Mouse (Mus musculus): ENCODE measurements around the gene Ddi1. TPM values are rescaled to one million over a fixed set of nuclear protein-coding genes. Genes with fewer than 3 reads are reported as not detected.

Ddi1 gene
- polyA plus RNA-seq (2015; fragmentation: Illumina TruSeq; extraction: RNeasy Lipid Tissue Mini Kit (QIAGEN cat#74804); ENCODE audit: low read depth, low replicate concordance), result not detected

DNA sequence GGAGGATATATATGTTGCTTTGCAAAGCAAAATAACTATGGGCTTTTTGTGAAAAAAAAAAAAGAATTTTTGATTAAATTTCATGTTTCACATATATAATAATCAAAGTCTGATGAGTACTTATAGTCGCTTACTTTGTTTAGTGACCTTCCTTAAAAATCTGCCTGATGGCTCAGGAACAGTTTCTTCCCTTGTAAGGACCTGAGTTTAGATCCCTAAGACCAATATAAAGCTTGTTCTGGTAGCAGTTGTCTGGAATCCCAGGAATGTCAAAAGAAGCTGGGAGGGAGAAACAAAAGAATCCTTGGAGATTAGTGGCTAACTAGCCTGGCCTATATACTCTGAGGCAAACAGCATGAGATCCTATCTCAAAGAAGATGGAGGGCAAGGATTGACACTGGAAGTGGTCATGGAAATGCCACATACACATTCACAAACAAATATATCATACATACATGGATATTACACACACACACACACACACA lies at the start of gene Ddi1:
Ddi1 (minus strand) TSS at position 51 of the 485 bp plus-strand sequence.

Other genes starting within 250 kb of the Ddi1 start
- gene Pdgfd, start 101.3 kb downstream of the Ddi1 start, polyA plus RNA-seq (2015; fragmentation: Illumina TruSeq; extraction: RNeasy Lipid Tissue Mini Kit (QIAGEN cat#74804); ENCODE audit: low read depth, low replicate concordance), result 6.6 TPM